Mouse (Mus musculus) testis, adult 2 months (tissue): Measurements from ENCODE around the gene Gm11020. TPM values are rescaled to one million over a fixed set of nuclear protein-coding genes. Genes with fewer than 3 reads are reported as not detected.
"Not testable (repeated sequence)": the region's sequence is repeated elsewhere in the genome, so short reads cannot be mapped to it uniquely, and the experiment has no call there.

Source experiments
- H3K27ac ChIP-seq: fragments of 200-500 bp; 2 replicates; pipeline ENCODE4 v1.5.1; 2012; ENCODE audit warnings: low read depth, low read length; ENCODE audit not compliant: control insufficient read depth, insufficient read depth
- H3K27me3 ChIP-seq: fragments of 200-500 bp; 2 replicates; pipeline ENCODE4 v1.6.1; 2012; ENCODE audit warnings: mild to moderate bottlenecking, low read length, moderate library complexity; ENCODE audit not compliant: control insufficient read depth, insufficient read depth
- H3K36me3 ChIP-seq: fragments of 200-500 bp; 2 replicates; pipeline ENCODE4 v1.6.1; 2012; ENCODE audit warnings: mild to moderate bottlenecking, low read length; ENCODE audit not compliant: control insufficient read depth, insufficient read depth
- H3K4me1 ChIP-seq: fragments of 200-500 bp; 2 replicates; pipeline ENCODE4 v1.6.1; 2012; ENCODE audit warnings: low read length; ENCODE audit not compliant: control insufficient read depth, insufficient read depth
- H3K4me3 ChIP-seq: fragments of 200-500 bp; 2 replicates; pipeline ENCODE4 v1.5.1; 2012; ENCODE audit warnings: low read depth, mild to moderate bottlenecking, low read length, moderate library complexity, mixed read lengths; ENCODE audit not compliant: control insufficient read depth
- CTCF ChIP-seq: fragments of 200-500 bp; IDR thresholded peaks from 2 replicates; pipeline ENCODE4 v1.5.1; 2012; ENCODE audit warnings: low read depth, mild to moderate bottlenecking, inconsistent platforms, low read length, moderate library complexity; ENCODE audit not compliant: control insufficient read depth, insufficient read depth, insufficient replicate concordance
- POLR2A ChIP-seq: fragments of 200-500 bp; IDR thresholded peaks from 2 replicates; pipeline ENCODE4 v1.6.1; 2012; ENCODE audit warnings: low read depth, mild to moderate bottlenecking, inconsistent platforms, low read length, moderate library complexity; ENCODE audit not compliant: control insufficient read depth
- polyA plus RNA-seq: library from polyadenylated mRNA; depleted of rRNA; stranded (reverse); fragments of >200 nt; gene quantifications from 2 replicates; pipeline ENCODE4 v1.2.3, GENCODE M21; 2012; rRNA removed

Gene Gm11020
- polyA plus RNA-seq: not detected in 2 replicates

GRCm38 (mm10) chr8:104321267-104321666 is at the start of gene Gm11020:
Gene Gm11020 (plus strand): TSS chr8:104321567.
- not testable (repeated sequence) for H3K36me3 ChIP-seq, H3K27me3 ChIP-seq
- Histone ChIP-seq H3K4me1 (peaks cover 16% of the 10 kb centered on the region), H3K4me3 (peak within 1 kb of the TSS; percentile 87), H3K27ac (peak within 1 kb of the TSS; percentile 80)

GRCm38 (mm10) chr8:104293081-104293480 is 28.3 kb upstream of the Gm11020 start, which contains the start of gene Cmtm2a:
Gene Cmtm2a (minus strand): TSS chr8:104293181.
- peak within 1 kb of the TSS; percentile 76 for H3K4me3 ChIP-seq
- not testable (repeated sequence) for H3K27me3 ChIP-seq, H3K4me1 ChIP-seq, H3K36me3 ChIP-seq
- peak within 1 kb of the TSS; percentile 75 for H3K27ac ChIP-seq
- peak; percentile 21; the same call in 1 of the 2 replicates for TF ChIP-seq POLR2A

GRCm38 (mm10) chr8:104294396-104294795 is 27.0 kb upstream of the Gm11020 start:
- TF ChIP-seq CTCF (no peak), POLR2A (no peak)
- H3K36me3 ChIP-seq: no peaks in the 10 kb centered on the region; the same call in 1 of the 2 replicates
- H3K27ac ChIP-seq: no peak overlapping the region
- peaks cover 7% of the 10 kb centered on the region for H3K4me1 ChIP-seq
- no peak overlapping the region; the same call in 1 of the 2 replicates for H3K4me3 ChIP-seq
- no peaks in the 10 kb centered on the region for H3K27me3 ChIP-seq

GRCm38 (mm10) chr8:104301577-104301976 is 19.8 kb upstream of the Gm11020 start:
- not testable (repeated sequence) for H3K27ac ChIP-seq, H3K4me1 ChIP-seq

GRCm38 (mm10) chr8:104302536-104302935 is 18.8 kb upstream of the Gm11020 start:
- H3K4me3 ChIP-seq, H3K27me3 ChIP-seq, H3K27ac ChIP-seq, H3K4me1 ChIP-seq, H3K36me3 ChIP-seq: not testable (repeated sequence)

More at GRCm38 (mm10) chr8:104301577-104301976, 19.8 kb upstream of the Gm11020 start:
- H3K4me3 ChIP-seq, H3K36me3 ChIP-seq, H3K27me3 ChIP-seq: not testable (repeated sequence)

- H3K36me3 ChIP-seq: no peaks in the 10 kb centered on the region
- H3K27ac ChIP-seq: no peak overlapping the region
- H3K4me3 ChIP-seq: no peak overlapping the region
- H3K27me3 ChIP-seq: no peaks in the 10 kb centered on the region
- no peak for TF ChIP-seq POLR2A
- TF ChIP-seq CTCF: no peak
- H3K4me1 ChIP-seq: peaks cover 3% of the 10 kb centered on the region
Observed at GRCm38 (mm10) chr8:104304962-104305361, 16.4 kb upstream of the Gm11020 start.

- H3K4me1 ChIP-seq, H3K36me3 ChIP-seq, H3K27me3 ChIP-seq, H3K27ac ChIP-seq, H3K4me3 ChIP-seq: not testable (repeated sequence)
Observed at GRCm38 (mm10) chr8:104308341-104308740, 13.0 kb upstream of the Gm11020 start.

- H3K4me3 ChIP-seq: peak within 1 kb of the TSS; percentile 73
- H3K36me3 ChIP-seq, H3K4me1 ChIP-seq, H3K27me3 ChIP-seq: not testable (repeated sequence)
- H3K27ac ChIP-seq: peak within 1 kb of the TSS; percentile 45; the same call in 1 of the 2 replicates
- TF ChIP-seq POLR2A: peak; percentile 40; the same call in 1 of the 2 replicates
Observed at GRCm38 (mm10) chr8:104309441-104310155, 11.8 kb upstream of the Gm11020 start, which contains the start of the genes Gm45711 and Cmtm1. Gene Gm45711 (minus strand): TSS chr8:104310081. Gene Cmtm1 (minus strand): TSS chr8:104310145.

- H3K27ac ChIP-seq, H3K36me3 ChIP-seq, H3K27me3 ChIP-seq, H3K4me3 ChIP-seq, H3K4me1 ChIP-seq: not testable (repeated sequence)
Observed at GRCm38 (mm10) chr8:104312023-104312422, 9.3 kb upstream of the Gm11020 start.
